Mouse (Mus musculus): ENCODE measurements around the gene Grik3. TPM values are rescaled to one million over a fixed set of nuclear protein-coding genes. Genes with fewer than 3 reads are reported as not detected.

The Grik3 gene
- polyA plus RNA-seq, 1 experiment from 2014 or later = 0.51 TPM

- WGBS = 36% methylated on average over 8 of the region's 8 CpGs
- H3K27me3 ChIP-seq (replicated peaks) = peaks cover 85% of the 10 kb centered on the region
- no peaks in the 10 kb centered on the region for H3K9me3 ChIP-seq
- H3K4me2 ChIP-seq = no peak overlapping the region
- no peak overlapping the region for H3K27ac ChIP-seq
- H3K9ac ChIP-seq = no peak overlapping the region
- peaks cover 4% of the 10 kb centered on the region for H3K4me1 ChIP-seq
- ATAC-seq (ENCODE audit: insufficient read depth, low FRiP score, low read depth) = no peak
- no peak overlapping the region for H3K4me3 ChIP-seq (replicated peaks)
- H3K36me3 ChIP-seq = no peaks in the 10 kb centered on the region
Observed at GRCm38 (mm10) chr4:125495477-125495876, 5.0 kb downstream of the Grik3 start.

- no peak overlapping the region for H3K4me2 ChIP-seq
- no peaks in the 10 kb centered on the region for H3K4me1 ChIP-seq
- no peaks in the 10 kb centered on the region for H3K9me3 ChIP-seq
- no peak for ATAC-seq (ENCODE audit: insufficient read depth, low FRiP score, low read depth)
- WGBS = 6% methylated on average over 1 of the region's 1 CpGs
- H3K36me3 ChIP-seq = no peaks in the 10 kb centered on the region
- H3K4me3 ChIP-seq (replicated peaks) = no peak overlapping the region
- no peak overlapping the region for H3K27ac ChIP-seq
- H3K27me3 ChIP-seq (replicated peaks) = peaks cover 70% of the 10 kb centered on the region
- no peak overlapping the region for H3K9ac ChIP-seq
Observed at GRCm38 (mm10) chr4:125497001-125497400, 6.5 kb downstream of the Grik3 start.

GRCm38 (mm10) chr4:125497471-125497870 lies 7.0 kb downstream of the Grik3 start:
- H3K4me1 ChIP-seq = no peaks in the 10 kb centered on the region
- H3K36me3 ChIP-seq = no peaks in the 10 kb centered on the region
- H3K27ac ChIP-seq = no peak overlapping the region
- no peak for ATAC-seq (ENCODE audit: insufficient read depth, low FRiP score, low read depth)
- no peaks in the 10 kb centered on the region for H3K9me3 ChIP-seq
- H3K4me2 ChIP-seq = no peak overlapping the region
- WGBS = 32% methylated on average over 7 of the region's 7 CpGs
- H3K27me3 ChIP-seq (replicated peaks) = peaks cover 65% of the 10 kb centered on the region
- no peak overlapping the region for H3K4me3 ChIP-seq (replicated peaks)
- no peak overlapping the region for H3K9ac ChIP-seq

GRCm38 (mm10) chr4:125498866-125499265 lies 8.4 kb downstream of the Grik3 start:
- peaks cover 52% of the 10 kb centered on the region for H3K27me3 ChIP-seq (replicated peaks)
- no peak overlapping the region for H3K4me2 ChIP-seq
- no peak overlapping the region for H3K27ac ChIP-seq
- no peak overlapping the region for H3K9ac ChIP-seq
- H3K9me3 ChIP-seq = no peaks in the 10 kb centered on the region
- no peaks in the 10 kb centered on the region for H3K4me1 ChIP-seq
- no peaks in the 10 kb centered on the region for H3K36me3 ChIP-seq
- WGBS = 20% methylated on average over 6 of the region's 6 CpGs
- H3K4me3 ChIP-seq (replicated peaks) = no peak overlapping the region
- no peak for ATAC-seq (ENCODE audit: insufficient read depth, low FRiP score, low read depth)

DNA sequence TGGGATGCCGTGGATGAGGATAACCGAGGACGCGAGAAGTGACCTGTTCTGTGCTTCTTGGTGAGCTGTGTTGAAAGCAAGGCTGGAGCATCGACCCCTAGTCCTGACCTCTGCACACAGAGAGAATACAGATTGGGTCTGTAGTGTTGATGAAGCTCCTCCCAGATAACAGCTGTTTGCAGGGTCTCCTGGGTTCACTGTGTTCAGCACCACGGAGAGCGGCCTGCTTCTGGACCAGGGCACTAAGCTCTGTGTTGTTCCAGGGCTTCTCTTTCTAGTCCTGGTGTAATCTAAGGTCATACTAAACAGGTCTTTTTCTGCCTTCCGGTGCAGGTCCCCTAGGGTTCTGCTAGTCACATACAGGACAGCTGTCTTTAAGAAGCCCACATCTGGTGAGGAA lies 12.4 kb downstream of the Grik3 start:
- H3K36me3 ChIP-seq = no peaks in the 10 kb centered on the region
- H3K4me1 ChIP-seq = no peaks in the 10 kb centered on the region
- WGBS = 53% methylated on average over 8 of the region's 8 CpGs
- ATAC-seq (ENCODE audit: insufficient read depth, low FRiP score, low read depth) = peak; percentile 39; the same call in 1 of the 2 replicates
- H3K27me3 ChIP-seq (replicated peaks) = peaks cover 16% of the 10 kb centered on the region
- H3K27ac ChIP-seq = no peak overlapping the region
- H3K9me3 ChIP-seq = no peaks in the 10 kb centered on the region
- no peak overlapping the region for H3K4me2 ChIP-seq
- H3K4me3 ChIP-seq (replicated peaks) = no peak overlapping the region
- H3K9ac ChIP-seq = no peak overlapping the region

GRCm38 (mm10) chr4:125512434-125512833 lies 21.9 kb downstream of the Grik3 start:
- H3K36me3 ChIP-seq = no peaks in the 10 kb centered on the region
- no peaks in the 10 kb centered on the region for H3K27me3 ChIP-seq (replicated peaks)
- no peaks in the 10 kb centered on the region for H3K4me1 ChIP-seq
- H3K4me2 ChIP-seq = no peak overlapping the region
- no peak overlapping the region for H3K4me3 ChIP-seq (replicated peaks)
- H3K27ac ChIP-seq = no peak overlapping the region
- H3K9me3 ChIP-seq = no peaks in the 10 kb centered on the region
- no peak overlapping the region for H3K9ac ChIP-seq
- 60% methylated on average over 6 of the region's 6 CpGs for WGBS
- ATAC-seq (ENCODE audit: insufficient read depth, low FRiP score, low read depth) = no peak

GRCm38 (mm10) chr4:125515646-125516045 lies 25.1 kb downstream of the Grik3 start:
- no peaks in the 10 kb centered on the region for H3K27me3 ChIP-seq (replicated peaks)
- H3K4me3 ChIP-seq (replicated peaks) = no peak overlapping the region
- WGBS = 53% methylated on average over 13 of the region's 13 CpGs
- H3K27ac ChIP-seq = no peak overlapping the region
- no peaks in the 10 kb centered on the region for H3K4me1 ChIP-seq
- H3K4me2 ChIP-seq = no peak overlapping the region
- no peaks in the 10 kb centered on the region for H3K36me3 ChIP-seq
- no peaks in the 10 kb centered on the region for H3K9me3 ChIP-seq
- no peak; the same call in 1 of the 2 replicates for ATAC-seq (ENCODE audit: insufficient read depth, low FRiP score, low read depth)
- H3K9ac ChIP-seq = no peak overlapping the region

- Histone ChIP-seq H3K9ac (no peak overlapping the region), H3K36me3 (no peaks in the 10 kb centered on the region), H3K9me3 (no peaks in the 10 kb centered on the region), H3K4me3 (replicated peaks) (no peak overlapping the region), H3K27ac (no peak overlapping the region), H3K27me3 (replicated peaks) (no peaks in the 10 kb centered on the region), H3K4me2 (no peak overlapping the region), H3K4me1 (no peaks in the 10 kb centered on the region)
- ATAC-seq (ENCODE audit: insufficient read depth, low FRiP score, low read depth) = no peak
- 57% methylated on average over 6 of the region's 6 CpGs for WGBS
Observed at GRCm38 (mm10) chr4:125516612-125517011, 26.1 kb downstream of the Grik3 start.

- Histone ChIP-seq H3K27ac (no peak overlapping the region), H3K4me3 (replicated peaks) (no peak overlapping the region), H3K27me3 (replicated peaks) (no peaks in the 10 kb centered on the region), H3K4me2 (no peak overlapping the region), H3K4me1 (no peaks in the 10 kb centered on the region), H3K9ac (no peak overlapping the region), H3K9me3 (no peaks in the 10 kb centered on the region), H3K36me3 (no peaks in the 10 kb centered on the region)
- WGBS = 75% methylated on average over 5 of the region's 5 CpGs
- ATAC-seq (ENCODE audit: insufficient read depth, low FRiP score, low read depth) = no peak
Observed at GRCm38 (mm10) chr4:125518861-125519260, 28.4 kb downstream of the Grik3 start.

DNA sequence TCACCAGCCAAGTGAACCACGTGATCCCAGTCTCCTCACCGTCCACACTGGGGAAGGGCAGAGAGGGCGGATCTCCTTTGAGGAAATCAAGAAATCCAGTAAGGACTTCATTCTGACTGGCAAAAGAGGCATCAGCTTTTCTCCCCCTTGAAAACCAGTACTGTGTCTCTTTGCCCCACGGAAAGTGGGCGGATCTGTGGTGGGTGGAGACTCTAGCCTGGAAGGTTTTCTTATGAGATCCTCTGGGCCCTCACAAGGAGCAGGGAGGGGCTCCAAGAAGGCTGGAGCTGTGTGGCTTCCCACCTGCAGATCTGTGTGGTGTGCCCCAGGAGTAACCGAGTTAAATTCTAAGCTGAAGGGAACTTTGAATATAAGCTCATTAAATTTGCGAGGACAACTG lies 32.4 kb downstream of the Grik3 start:
- no peaks in the 10 kb centered on the region for H3K9me3 ChIP-seq
- no peaks in the 10 kb centered on the region for H3K36me3 ChIP-seq
- WGBS = 60% methylated on average over 7 of the region's 7 CpGs
- H3K4me3 ChIP-seq (replicated peaks) = no peak overlapping the region
- H3K27me3 ChIP-seq (replicated peaks) = no peaks in the 10 kb centered on the region
- ATAC-seq (ENCODE audit: insufficient read depth, low FRiP score, low read depth) = no peak
- H3K27ac ChIP-seq = no peak overlapping the region
- H3K9ac ChIP-seq = no peak overlapping the region
- no peaks in the 10 kb centered on the region for H3K4me1 ChIP-seq
- no peak overlapping the region for H3K4me2 ChIP-seq

DNA sequence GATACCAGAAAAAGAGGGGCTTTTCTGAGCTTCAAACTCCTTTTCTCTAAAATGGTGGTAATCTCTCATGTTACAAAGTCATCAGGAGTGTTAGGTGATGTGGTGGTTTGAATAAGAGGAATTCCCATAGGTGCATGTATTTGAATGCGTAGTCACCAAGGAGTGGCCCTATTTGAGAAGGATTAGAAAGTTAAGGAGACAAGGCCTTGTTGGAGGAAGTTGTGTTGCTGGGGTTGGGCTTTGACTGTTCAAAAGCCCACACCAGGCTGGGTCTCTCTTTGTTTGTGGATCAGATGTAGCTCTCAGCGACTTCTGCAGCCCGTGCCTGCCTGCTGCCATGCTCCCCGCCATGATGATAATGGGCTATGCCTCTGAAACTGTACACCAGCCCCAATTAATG lies 34.8 kb downstream of the Grik3 start:
- Histone ChIP-seq H3K4me3 (replicated peaks) (no peak overlapping the region), H3K36me3 (no peaks in the 10 kb centered on the region), H3K9me3 (no peaks in the 10 kb centered on the region), H3K4me1 (no peaks in the 10 kb centered on the region), H3K27me3 (replicated peaks) (no peaks in the 10 kb centered on the region), H3K9ac (no peak overlapping the region), H3K27ac (no peak overlapping the region), H3K4me2 (no peak overlapping the region)
- no peak for ATAC-seq (ENCODE audit: insufficient read depth, low FRiP score, low read depth)
- WGBS = 80% methylated on average over 4 of the region's 4 CpGs

DNA sequence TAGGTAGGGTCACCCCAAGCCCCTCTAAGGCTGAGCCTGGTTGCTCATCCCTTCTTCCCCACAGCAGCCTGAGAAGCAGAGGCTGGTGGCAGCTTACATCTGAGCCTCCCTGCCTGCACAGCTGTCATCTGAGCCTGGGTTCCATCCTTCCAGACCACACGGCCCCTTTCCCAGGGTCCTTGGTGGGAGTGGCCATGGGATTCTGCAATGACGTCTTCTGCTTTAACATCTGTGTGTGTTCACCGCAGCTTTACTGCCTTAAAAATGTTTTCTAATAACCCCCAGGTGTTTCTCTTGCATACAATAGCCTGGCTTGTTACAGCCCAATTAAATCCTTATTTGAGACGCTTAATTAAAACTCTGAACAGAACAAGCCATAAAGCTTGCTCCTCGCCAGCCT lies 35.9 kb downstream of the Grik3 start:
- no peak for ATAC-seq (ENCODE audit: insufficient read depth, low FRiP score, low read depth)
- WGBS = 57% methylated on average over 5 of the region's 5 CpGs
- Histone ChIP-seq H3K9ac (no peak overlapping the region), H3K4me1 (no peaks in the 10 kb centered on the region), H3K27me3 (replicated peaks) (no peaks in the 10 kb centered on the region), H3K4me2 (no peak overlapping the region), H3K36me3 (no peaks in the 10 kb centered on the region), H3K4me3 (replicated peaks) (no peak overlapping the region), H3K9me3 (no peaks in the 10 kb centered on the region), H3K27ac (no peak overlapping the region)

GRCm38 (mm10) chr4:125533965-125534364 lies 43.5 kb downstream of the Grik3 start:
- no peak for ATAC-seq (ENCODE audit: insufficient read depth, low FRiP score, low read depth)
- H3K27me3 ChIP-seq (replicated peaks) = 0 out of 2 replicates have a peak, but pooled peaks cover 8% of the 10 kb centered on the region
- 30% methylated on average over 9 of the region's 9 CpGs for WGBS

More at GRCm38 (mm10) chr4:125533965-125534364, 43.5 kb downstream of the Grik3 start:
- Histone ChIP-seq H3K4me3 (replicated peaks) (no peak overlapping the region), H3K9ac (no peak overlapping the region), H3K4me2 (no peak overlapping the region), H3K27ac (no peak overlapping the region), H3K36me3 (no peaks in the 10 kb centered on the region), H3K4me1 (no peaks in the 10 kb centered on the region; the same call in 1 of the 2 replicates), H3K9me3 (no peaks in the 10 kb centered on the region)
